Mouse (Mus musculus): ENCODE measurements around the gene Rap1a. TPM values are rescaled to one million over a fixed set of nuclear protein-coding genes. Genes with fewer than 3 reads are reported as not detected.

Gene Rap1a
- total RNA-seq (2012; rRNA removed) (32.3 and 39.7 TPM in 2 replicates), polyA plus RNA-seq (2012; ENCODE audit: insufficient read depth in 1 of 2, insufficient read length in 2 of 2, low read depth in 1 of 2, low replicate concordance in 2 of 2, missing spikeins in 1 of 2) (10 to 100 TPM in 1 of 2 experiments, not detected in 1; 64.5 TPM)

GRCm38 (mm10) chr3:105801191-105802166 lies at the start of gene Rap1a:
Gene Rap1a (minus strand): TSS chr3:105801336.
- peak within 1 kb of the TSS; percentile 91 to 100 for H3K4me3 ChIP-seq (ENCODE audit: control insufficient read depth in 1 of 2, insufficient read depth in 1 of 2, low read depth in 2 of 2, low read length in 2 of 2)
- H3K27me3 ChIP-seq (ENCODE audit: control insufficient read depth in 1 of 2, insufficient read depth in 2 of 2, low read length in 2 of 2): no peaks in the 10 kb centered on the region
- peaks cover 35% of the 10 kb centered on the region for H3K79me2 ChIP-seq (ENCODE audit: control insufficient read depth, insufficient read depth, low read length, poor library complexity)
- peak; percentile 87 for DNase-seq (ENCODE audit: low read depth, low spot score)
- peaks cover 28 to 34% of the 10 kb centered on the region in 2 experiments for H3K4me1 ChIP-seq (ENCODE audit: control insufficient read depth in 1 of 2, insufficient read depth in 2 of 2, low read length in 2 of 2)
- H3K27ac ChIP-seq (ENCODE audit: control insufficient read depth, low read depth, low read length): peak within 1 kb of the TSS; percentile 79
- H3K9ac ChIP-seq (ENCODE audit: control insufficient read depth, low read depth, low read length, poor library complexity, severe bottlenecking): peak within 1 kb of the TSS; percentile 90
- H3K9me3 ChIP-seq (replicated peaks; ENCODE audit: insufficient read depth, low read length): no peaks in the 10 kb centered on the region
- H3K36me3 ChIP-seq (ENCODE audit: control insufficient read depth in 1 of 2, insufficient read depth in 2 of 2, low read length in 2 of 2): peaks cover 0 to 38% of the 10 kb centered on the region in 2 experiments; a peak in 2 of 4 replicates
- TF ChIP-seq MAX (IDR thresholded peaks at IDR 0.05; ENCODE audit: low read length): no peak
- TF ChIP-seq ZKSCAN1 (IDR thresholded peaks at IDR 0.05; ENCODE audit: low read depth, low read length): 0 out of 2 replicates have a peak, but pooled peaks have one; percentile 37
- no peak for TF ChIP-seq MYC (IDR thresholded peaks at IDR 0.05; ENCODE audit: low read depth, low read length)
- peak; percentile 53; the same call in 1 of the 2 replicates for TF ChIP-seq HCFC1 (IDR thresholded peaks at IDR 0.05; ENCODE audit: low read depth, low read length)
- TF ChIP-seq MYB (IDR thresholded peaks at IDR 0.05; ENCODE audit: low read depth, low read length): no peak
- peak; percentile 57 for TF ChIP-seq NELFE (IDR thresholded peaks at IDR 0.05; ENCODE audit: low read depth, low read length)
- TF ChIP-seq MAZ (IDR thresholded peaks at IDR 0.05; ENCODE audit: low read depth, low read length): peak; percentile 87
- TF ChIP-seq CHD1 (IDR thresholded peaks at IDR 0.05; ENCODE audit: low read depth, low read length): no peak
- no peak for TF ChIP-seq UBTF (IDR thresholded peaks at IDR 0.05; ENCODE audit: borderline replicate concordance, insufficient read depth, low read depth, low read length)
- no peak for TF ChIP-seq TCF12 (IDR thresholded peaks at IDR 0.05; ENCODE audit: low read depth, low read length)
- peak; percentile 57 for TF ChIP-seq SIN3A (IDR thresholded peaks at IDR 0.05; ENCODE audit: low read length)
- TF ChIP-seq NRF1 (IDR thresholded peaks at IDR 0.05; ENCODE audit: insufficient read depth, low read depth, low read length, poor library complexity, severe bottlenecking): 0 out of 2 replicates have a peak, but pooled peaks have one; percentile 24
- no peak for TF ChIP-seq USF2 (IDR thresholded peaks at IDR 0.05; ENCODE audit: borderline replicate concordance in 1 of 2, insufficient read depth in 1 of 2, low read depth in 1 of 2, low read length in 2 of 2)
- TF ChIP-seq ETS1 (IDR thresholded peaks at IDR 0.05; ENCODE audit: low read depth, low read length): 0 out of 2 replicates have a peak, but pooled peaks have one; percentile 27
- no peak for TF ChIP-seq KAT2A (conservative IDR thresholded peaks at IDR 0.05; ENCODE audit: low read depth, low read length)
- no peak for TF ChIP-seq POLR2AphosphoS5 (IDR thresholded peaks at IDR 0.05; ENCODE audit: borderline replicate concordance, low read depth, low read length)
- no peak for TF ChIP-seq E2F4 (IDR thresholded peaks at IDR 0.05; ENCODE audit: borderline replicate concordance, low read depth, low read length)
- TF ChIP-seq MXI1 (IDR thresholded peaks at IDR 0.05; ENCODE audit: low read depth, low read length): peak; percentile 62; the same call in 1 of the 2 replicates
- no peak for TF ChIP-seq RCOR1 (IDR thresholded peaks at IDR 0.05; ENCODE audit: low read depth, low read length)
- TF ChIP-seq BHLHE40 (IDR thresholded peaks at IDR 0.05; ENCODE audit: borderline replicate concordance, low read depth, low read length): no peak
- TF ChIP-seq JUND (IDR thresholded peaks at IDR 0.05; ENCODE audit: low read depth, low read length): no peak
- TF ChIP-seq ZNF384 (IDR thresholded peaks at IDR 0.05; ENCODE audit: low read depth, low read length): no peak
- no peak for TF ChIP-seq CHD2 (IDR thresholded peaks at IDR 0.05; ENCODE audit: low read length)
- no peak for TF ChIP-seq MAFK (IDR thresholded peaks at IDR 0.05; ENCODE audit: borderline replicate concordance, low read depth, low read length)
- TF ChIP-seq POLR2AphosphoS2 (IDR thresholded peaks at IDR 0.05; ENCODE audit: low read length): no peak
- no peak for TF ChIP-seq ZC3H11A (IDR thresholded peaks at IDR 0.05; ENCODE audit: low read depth, low read length)
- TF ChIP-seq RAD21 (IDR thresholded peaks at IDR 0.05; ENCODE audit: low read depth, low read length): no peak
- peak; percentile 74; the same call in 1 of the 2 replicates for TF ChIP-seq ZMIZ1 (IDR thresholded peaks at IDR 0.05; ENCODE audit: low read depth, low read length)
- TF ChIP-seq TAL1 (IDR thresholded peaks at IDR 0.05; ENCODE audit: low read length): no peak
- TF ChIP-seq TBP (IDR thresholded peaks at IDR 0.05; ENCODE audit: low read depth, low read length): peak; percentile 86
- TF ChIP-seq EP300 (IDR thresholded peaks at IDR 0.05; ENCODE audit: low read depth in 1 of 2, low read length in 2 of 2): peak in 1 of 2 experiments; percentile 8; a peak in 1 of 4 replicates
- peak; percentile 46 to 61; a peak in 3 of 4 replicates for TF ChIP-seq POLR2A (IDR thresholded peaks at IDR 0.05; ENCODE audit: control insufficient read depth in 1 of 2, insufficient read depth in 1 of 2, low read depth in 1 of 2, low read length in 2 of 2, poor library complexity in 1 of 2)
- no peak for TF ChIP-seq GABPA (IDR thresholded peaks at IDR 0.05; ENCODE audit: low read depth, low read length)
- peak; percentile 38; the same call in 1 of the 2 replicates for TF ChIP-seq USF1 (IDR thresholded peaks at IDR 0.05; ENCODE audit: low read depth, low read length)

Measured in MEL (cell line).